Mouse (Mus musculus): ENCODE results near the gene Tns1. TPM values are rescaled to one million over a fixed set of nuclear protein-coding genes. Genes with fewer than 3 reads are reported as not detected.
A peak's percentile ranks its signal among the peaks of the same experiment; 100 is the strongest.

Tns1 gene
- polyA plus RNA-seq, 1 experiment from 2014 or later = 28.8 TPM

DNA sequence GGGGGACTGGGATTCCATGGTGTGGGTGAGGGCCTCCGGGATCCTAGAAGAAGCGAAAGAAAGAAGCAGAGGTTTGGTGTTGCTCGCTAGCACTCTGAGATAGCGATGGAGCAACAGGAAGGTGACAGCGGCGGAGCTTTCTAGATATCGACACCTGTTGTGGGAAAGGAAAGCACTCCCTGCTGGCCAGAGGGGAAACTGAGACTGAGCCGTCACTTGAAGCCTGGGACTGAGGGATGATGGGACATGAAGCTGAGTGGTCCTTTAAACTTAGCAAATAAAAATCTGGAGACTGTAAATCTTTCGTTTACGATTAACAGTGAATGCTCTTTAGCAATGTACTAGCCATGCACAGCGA, 261.2 kb downstream of the Tns1 start:
- H3K4me3 ChIP-seq (ENCODE audit: low read depth, low read length) = peak overlapping the region; percentile 10; the same call in 1 of the 2 replicates
- ATAC-seq (ENCODE audit: low FRiP score, low TSS enrichment) = peak; percentile 49
- H3K27me3 ChIP-seq (ENCODE audit: control insufficient read depth, insufficient read depth, low read length) = no peaks in the 10 kb centered on the region
- peak overlapping the region; percentile 43 for H3K4me2 ChIP-seq (replicated peaks; ENCODE audit: low read depth)
- TF ChIP-seq EP300 (optimal IDR thresholded peaks at IDR 0.05) = no peak
- TF ChIP-seq CTCF (IDR thresholded peaks at IDR 0.05; ENCODE audit: low read depth) = no peak
- no peaks in the 10 kb centered on the region for H3K9me3 ChIP-seq (ENCODE audit: control insufficient read depth, low read length)
- WGBS = 30% methylated on average over 11 of the region's 11 CpGs
- peak overlapping the region; percentile 40 for H3K27ac ChIP-seq (replicated peaks)
- no peaks in the 10 kb centered on the region for H3K4me1 ChIP-seq (replicated peaks; ENCODE audit: control insufficient read depth, insufficient read depth)
- DNase-seq (ENCODE audit: low spot score) = no peak
- H3K9ac ChIP-seq (ENCODE audit: low read length) = peak overlapping the region; percentile 13; the same call in 1 of the 2 replicates
- no peaks in the 10 kb centered on the region for H3K36me3 ChIP-seq (ENCODE audit: control insufficient read depth, insufficient read depth, low read length)

- Histone ChIP-seq H3K9ac (ENCODE audit: low read length) (peak overlapping the region; percentile 13; the same call in 1 of the 2 replicates), H3K9me3 (ENCODE audit: control insufficient read depth, low read length) (no peaks in the 10 kb centered on the region), H3K4me3 (ENCODE audit: low read depth, low read length) (peak overlapping the region; percentile 10; the same call in 1 of the 2 replicates), H3K4me1 (replicated peaks; ENCODE audit: control insufficient read depth, insufficient read depth) (no peaks in the 10 kb centered on the region), H3K27me3 (ENCODE audit: control insufficient read depth, insufficient read depth, low read length) (no peaks in the 10 kb centered on the region), H3K36me3 (ENCODE audit: control insufficient read depth, insufficient read depth, low read length) (no peaks in the 10 kb centered on the region), H3K4me2 (replicated peaks; ENCODE audit: low read depth) (peak overlapping the region; percentile 43), H3K27ac (replicated peaks) (peak overlapping the region; percentile 40)
- 7% methylated on average over 15 of the region's 15 CpGs for WGBS
- ATAC-seq (ENCODE audit: low FRiP score, low TSS enrichment) (peak; percentile 100), DNase-seq (ENCODE audit: low spot score) (peak; percentile 89)
- TF ChIP-seq CTCF (IDR thresholded peaks at IDR 0.05; ENCODE audit: low read depth) (peak; percentile 97), EP300 (optimal IDR thresholded peaks at IDR 0.05) (no peak)
Measured at GRCm38 (mm10) chr1:73862323-73863073, 261.8 kb downstream of the Tns1 start.

- no peaks in the 10 kb centered on the region for H3K9me3 ChIP-seq (ENCODE audit: control insufficient read depth, low read length)
- H3K27me3 ChIP-seq (ENCODE audit: control insufficient read depth, insufficient read depth, low read length) = no peaks in the 10 kb centered on the region
- no peak overlapping the region for H3K27ac ChIP-seq (replicated peaks)
- 82% methylated on average over 3 of the region's 3 CpGs for WGBS
- DNase-seq (ENCODE audit: low spot score) (no peak), ATAC-seq (ENCODE audit: low FRiP score, low TSS enrichment) (no peak)
- no peak overlapping the region for H3K4me2 ChIP-seq (replicated peaks; ENCODE audit: low read depth)
- TF ChIP-seq CTCF (IDR thresholded peaks at IDR 0.05; ENCODE audit: low read depth) = no peak
- no peak for TF ChIP-seq EP300 (optimal IDR thresholded peaks at IDR 0.05)
- no peaks in the 10 kb centered on the region for H3K36me3 ChIP-seq (ENCODE audit: control insufficient read depth, insufficient read depth, low read length)
- no peak overlapping the region for H3K9ac ChIP-seq (ENCODE audit: low read length)
- no peak overlapping the region for H3K4me3 ChIP-seq (ENCODE audit: low read depth, low read length)
- H3K4me1 ChIP-seq (replicated peaks; ENCODE audit: control insufficient read depth, insufficient read depth) = no peaks in the 10 kb centered on the region
Measured at GRCm38 (mm10) chr1:73860421-73860820, 263.8 kb downstream of the Tns1 start.

Other genes with a start within 250 kb of the Tns1 start
- gene Rufy4, start 1.1 kb upstream of the Tns1 start, polyA plus RNA-seq (2015; fragmentation: Nextera tagmentation; extraction: Ambion mirVana) = 0.13 and 0.19 TPM in 2 replicates
- 0.15 and 0.18 TPM in 2 replicates for gene Cxcr2, start 29.5 kb upstream of the Tns1 start, polyA plus RNA-seq (2015; fragmentation: Nextera tagmentation; extraction: Ambion mirVana)
- 0.08 TPM in 1 of 2 replicates, not detected in the other for gene Cxcr1, start 70.2 kb upstream of the Tns1 start, polyA plus RNA-seq (2015; fragmentation: Nextera tagmentation; extraction: Ambion mirVana)
- gene Arpc2, start 111.6 kb upstream of the Tns1 start, polyA plus RNA-seq (2015; fragmentation: Nextera tagmentation; extraction: Ambion mirVana) = 585 and 595 TPM in 2 replicates
- 0.51 and 0.63 TPM in 2 replicates for gene Gpbar1, start 154.1 kb upstream of the Tns1 start, polyA plus RNA-seq (2015; fragmentation: Nextera tagmentation; extraction: Ambion mirVana)
- gene Aamp, start 160.3 kb upstream of the Tns1 start, polyA plus RNA-seq (2015; fragmentation: Nextera tagmentation; extraction: Ambion mirVana) = 154 and 157 TPM in 2 replicates
- 84.8 and 88.2 TPM in 2 replicates for gene Pnkd, start 160.5 kb upstream of the Tns1 start, polyA plus RNA-seq (2015; fragmentation: Nextera tagmentation; extraction: Ambion mirVana)
- gene Tmbim1, start 181.2 kb upstream of the Tns1 start, polyA plus RNA-seq (2015; fragmentation: Nextera tagmentation; extraction: Ambion mirVana) = 109 and 118 TPM in 2 replicates
- gene Catip, start 237.7 kb upstream of the Tns1 start, polyA plus RNA-seq (2015; fragmentation: Nextera tagmentation; extraction: Ambion mirVana) = 0.50 and 0.73 TPM in 2 replicates